Mouse (Mus musculus) forebrain, embryonic 16.5 days (tissue): ENCODE measurements around the gene Smad6. TPM values are rescaled to one million over a fixed set of nuclear protein-coding genes. Genes with fewer than 3 reads are reported as not detected.

Experiments
- ATAC-seq: fragments of 200-750 bp; cut with Nextera tagmentation; 2 replicates; pipeline ENCODE4 v1.8.0; 2017; ENCODE audit warnings: mild to moderate bottlenecking, moderate library complexity
- H3K27ac ChIP-seq: fragments of 300-500 bp; sonication (generic); 2 replicates; pipeline ENCODE4 v1.5.1; 2014; ENCODE audit warnings: low read length, control low read depth
- H3K27me3 ChIP-seq: fragments of 300-500 bp; sonication (generic); replicated peaks from 2 replicates; pipeline ENCODE4 v1.6.1; 2014; ENCODE audit warnings: low read length; ENCODE audit not compliant: control insufficient read depth, insufficient read depth
- H3K36me3 ChIP-seq: fragments of 300-500 bp; sonication (generic); 2 replicates; pipeline ENCODE4 v1.6.1; 2014; ENCODE audit not compliant: control insufficient read depth, insufficient read depth
- H3K4me1 ChIP-seq: fragments of 300-500 bp; sonication (generic); replicated peaks from 2 replicates; pipeline ENCODE4 v1.6.1; 2014; ENCODE audit warnings: low read length; ENCODE audit not compliant: control insufficient read depth, insufficient read depth
- H3K4me2 ChIP-seq: fragments of 300-500 bp; sonication (generic); 2 replicates; pipeline ENCODE4 v1.6.1; 2014; ENCODE audit warnings: mild to moderate bottlenecking, low read length, control low read depth
- H3K4me3 ChIP-seq: fragments of 300-500 bp; sonication (generic); replicated peaks from 2 replicates; pipeline ENCODE4 v1.5.1; 2014; ENCODE audit warnings: mild to moderate bottlenecking, low read length, control low read depth
- H3K9ac ChIP-seq: fragments of 300-500 bp; sonication (generic); replicated peaks from 2 replicates; pipeline ENCODE4 v1.6.1; 2014; ENCODE audit warnings: low read depth, low read length, control low read depth
- H3K9me3 ChIP-seq: fragments of 300-500 bp; sonication (generic); 2 replicates; pipeline ENCODE4 v1.6.1; 2016; ENCODE audit warnings: low read length; ENCODE audit not compliant: control insufficient read depth
- WGBS: fragments of 180-500 bp; shearing (Covaris S2); extraction: QIAGEN DNeasy Blood & Tissue Kit; methylation state at CpG from one replicate; pipeline ENCODE4 v1.1.7; 2014; 5-methylcytosine and 5-hydroxymethylcytosine counted together
- polyA plus RNA-seq: library from polyadenylated mRNA; unstranded; fragments of >200 nt; fragmentation: Nextera tagmentation; extraction: Ambion mirVana; gene quantifications from 2 replicates; pipeline ENCODE4 v1.2.1, GENCODE M21; 2015

Gene Smad6
- polyA plus RNA-seq, 1 experiment from 2014 or later, result 1.5 TPM

DNA sequence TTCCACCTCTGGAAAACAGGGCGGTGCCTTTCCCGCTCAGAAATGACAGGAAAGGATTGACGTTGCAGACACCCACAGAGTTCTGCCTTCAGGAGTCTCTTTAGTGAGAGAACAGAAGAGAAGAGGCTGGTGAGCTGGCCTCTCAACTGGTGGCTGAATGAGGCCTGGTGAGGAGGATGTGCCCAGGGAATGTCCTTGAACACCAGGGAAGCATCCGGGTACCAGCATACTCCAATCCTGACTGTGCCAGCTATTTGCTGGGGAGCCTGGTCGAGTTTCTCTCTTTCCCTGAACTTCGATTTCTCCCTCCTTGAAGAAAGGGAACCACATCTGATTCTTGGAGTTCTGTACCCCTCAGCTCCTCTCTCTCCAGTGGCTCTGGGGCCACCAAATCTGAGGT, 105.4 kb downstream of the Smad6 start:
- H3K9ac ChIP-seq, result no peak overlapping the region
- no peak overlapping the region for H3K27ac ChIP-seq
- H3K9me3 ChIP-seq, result no peaks in the 10 kb centered on the region
- no peak for ATAC-seq
- H3K4me1 ChIP-seq, result peaks cover 8% of the 10 kb centered on the region
- 0 out of 2 replicates have a peak, but pooled peaks cover 3% of the 10 kb centered on the region for H3K27me3 ChIP-seq
- H3K4me2 ChIP-seq, result no peak overlapping the region
- H3K4me3 ChIP-seq, result no peak overlapping the region
- H3K36me3 ChIP-seq, result no peaks in the 10 kb centered on the region
- 74% methylated on average over 6 of the region's 6 CpGs for WGBS

DNA sequence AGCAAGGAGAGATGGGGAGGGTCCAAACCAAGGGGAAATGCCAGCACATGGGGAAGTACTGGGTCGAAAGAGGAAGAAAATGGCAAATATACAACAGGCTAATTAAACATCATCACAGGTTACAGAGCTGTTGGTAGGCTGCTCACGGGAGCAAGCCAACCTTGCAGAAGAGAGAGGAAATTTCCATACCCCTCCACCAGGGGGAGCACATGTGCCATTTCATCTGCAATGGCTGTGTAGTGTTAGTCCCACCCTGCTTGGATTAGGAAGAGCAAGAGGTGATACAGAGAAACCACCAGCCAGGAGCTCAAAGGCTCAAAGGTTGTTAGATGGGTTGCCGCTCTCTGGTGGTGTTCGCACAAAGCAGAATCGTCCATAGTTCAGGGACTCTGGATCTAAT, 105.9 kb downstream of the Smad6 start:
- Histone ChIP-seq H3K9me3 (no peaks in the 10 kb centered on the region), H3K27me3 (0 out of 2 replicates have a peak, but pooled peaks cover 3% of the 10 kb centered on the region), H3K9ac (no peak overlapping the region), H3K4me2 (no peak overlapping the region), H3K4me3 (no peak overlapping the region), H3K27ac (no peak overlapping the region), H3K4me1 (peaks cover 8% of the 10 kb centered on the region), H3K36me3 (no peaks in the 10 kb centered on the region)
- no peak for ATAC-seq
- WGBS, result 59% methylated on average over 5 of the region's 5 CpGs

DNA sequence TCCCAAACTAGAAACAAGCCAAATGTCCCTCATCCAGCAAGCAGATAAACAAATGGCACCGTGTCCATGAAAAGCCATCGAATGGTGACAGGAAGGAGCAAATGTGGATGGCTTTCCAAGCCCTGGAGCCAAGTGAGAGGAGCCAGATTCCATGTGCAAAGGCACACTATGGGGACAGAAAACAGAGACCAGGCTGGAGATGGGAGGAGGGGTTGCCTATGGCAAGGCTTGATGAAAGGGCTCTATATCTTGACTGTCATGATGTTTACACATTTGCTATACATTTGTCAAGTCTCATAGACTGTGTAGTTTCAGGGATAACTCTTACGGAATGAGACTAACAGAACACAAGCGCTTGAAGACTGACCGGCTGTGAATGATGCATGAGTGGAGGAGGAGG, 106.9 kb downstream of the Smad6 start:
- Histone ChIP-seq H3K4me1 (peaks cover 8% of the 10 kb centered on the region), H3K27ac (no peak overlapping the region), H3K9me3 (no peaks in the 10 kb centered on the region), H3K36me3 (no peaks in the 10 kb centered on the region), H3K9ac (no peak overlapping the region), H3K27me3 (0 out of 2 replicates have a peak, but pooled peaks cover 3% of the 10 kb centered on the region), H3K4me2 (no peak overlapping the region), H3K4me3 (no peak overlapping the region)
- no peak for ATAC-seq
- WGBS, result 87% methylated on average over 5 of the region's 5 CpGs

DNA sequence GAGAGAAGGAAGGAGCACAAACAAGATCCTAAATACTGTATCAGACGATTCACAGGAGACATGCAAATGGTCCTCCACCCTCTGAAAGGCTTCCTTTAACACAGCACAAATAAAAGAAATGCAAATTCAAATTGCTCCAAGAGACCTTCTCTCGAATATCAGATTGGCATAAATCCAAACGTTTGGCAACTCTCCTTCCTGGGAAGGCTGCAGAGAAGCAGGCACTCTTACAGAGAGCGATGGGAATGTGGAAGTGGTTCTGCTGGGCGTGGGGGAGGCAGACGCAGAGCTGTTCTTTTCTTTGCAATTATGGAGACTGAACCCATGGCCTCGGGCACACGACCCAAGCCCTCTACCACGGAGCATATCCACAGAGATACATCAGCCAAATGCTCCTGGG, 109.8 kb downstream of the Smad6 start:
- H3K9me3 ChIP-seq, result no peaks in the 10 kb centered on the region

DNA sequence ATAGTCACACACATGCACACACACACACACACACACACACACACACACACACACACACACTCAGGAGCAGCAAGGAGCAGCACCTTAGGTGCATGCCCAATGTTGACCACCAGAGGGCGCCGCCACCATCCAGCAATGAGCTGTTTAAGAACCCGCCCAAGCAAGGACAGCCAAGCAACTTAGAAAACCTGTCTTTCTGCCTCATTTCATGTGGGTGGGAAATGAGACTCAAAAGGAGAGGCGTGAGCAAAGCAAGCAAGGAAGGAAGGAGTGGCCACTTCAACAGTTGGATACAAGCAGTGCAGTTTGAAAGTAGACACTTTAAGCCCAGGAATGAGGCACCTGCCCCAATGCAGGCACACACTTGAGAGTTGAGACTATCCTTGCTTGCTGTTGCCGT, 112.2 kb downstream of the Smad6 start:
- WGBS, result 11% methylated on average over 5 of the region's 5 CpGs
- Histone ChIP-seq H3K9ac (no peak overlapping the region), H3K27ac (no peak overlapping the region), H3K36me3 (no peaks in the 10 kb centered on the region), H3K4me2 (no peak overlapping the region), H3K4me1 (peaks cover 8% of the 10 kb centered on the region), H3K4me3 (no peak overlapping the region), H3K9me3 (no peaks in the 10 kb centered on the region; the same call in 1 of the 2 replicates), H3K27me3 (no peaks in the 10 kb centered on the region)
- no peak for ATAC-seq

More for the DNA sequence above, 109.8 kb downstream of the Smad6 start:
- peak; percentile 79 for ATAC-seq
- no peak overlapping the region for H3K4me3 ChIP-seq
- 16% methylated on average over 9 of the region's 9 CpGs for WGBS
- no peak overlapping the region for H3K9ac ChIP-seq
- peak overlapping the region; percentile 47 for H3K27ac ChIP-seq
- peaks cover 8% of the 10 kb centered on the region for H3K4me1 ChIP-seq
- no peak overlapping the region for H3K4me2 ChIP-seq
- 0 out of 2 replicates have a peak, but pooled peaks cover 3% of the 10 kb centered on the region for H3K27me3 ChIP-seq
- no peaks in the 10 kb centered on the region for H3K36me3 ChIP-seq

DNA sequence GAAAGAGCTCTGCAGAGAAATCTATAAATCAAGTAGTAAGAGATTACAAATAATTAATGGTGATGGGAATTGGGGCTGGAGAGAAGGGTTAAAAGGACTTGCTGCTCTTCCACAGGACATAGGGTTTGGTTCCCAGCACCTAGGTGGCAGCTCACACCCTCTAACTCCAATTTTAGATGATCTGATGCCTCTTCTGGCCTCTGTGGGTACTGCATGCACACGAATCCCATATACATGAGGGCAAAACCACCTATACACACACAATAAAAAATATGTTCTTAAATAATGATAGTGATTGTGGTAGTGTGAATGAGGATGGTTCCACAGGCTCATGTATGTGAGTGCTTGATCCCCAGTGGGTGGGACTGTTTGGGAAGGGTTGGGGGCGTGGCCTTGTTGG, 117.3 kb downstream of the Smad6 start:
- ATAC-seq, result no peak
- WGBS, result 93% methylated on average over 2 of the region's 2 CpGs
- no peak overlapping the region for H3K9ac ChIP-seq
- no peak overlapping the region for H3K27ac ChIP-seq
- no peaks in the 10 kb centered on the region for H3K4me1 ChIP-seq
- no peaks in the 10 kb centered on the region for H3K27me3 ChIP-seq
- H3K9me3 ChIP-seq, result peaks cover 3% of the 10 kb centered on the region; the same call in 1 of the 2 replicates
- H3K4me2 ChIP-seq, result no peak overlapping the region
- H3K36me3 ChIP-seq, result no peaks in the 10 kb centered on the region
- no peak overlapping the region for H3K4me3 ChIP-seq

Other genes starting within 250 kb of the Smad6 start
- not detected in 2 replicates for gene Lctl, start 95.1 kb upstream of the Smad6 start, polyA plus RNA-seq
- gene Zwilch, start 151.0 kb upstream of the Smad6 start, polyA plus RNA-seq, result 10.0 and 10.8 TPM in 2 replicates
- 714 and 781 TPM in 2 replicates for gene Rpl4, start 151.3 kb upstream of the Smad6 start, polyA plus RNA-seq
- gene Snapc5, start 157.2 kb upstream of the Smad6 start, polyA plus RNA-seq, result 31.5 and 35.3 TPM in 2 replicates
- 2.4 and 2.5 TPM in 2 replicates for gene Uchl4, start 213.1 kb upstream of the Smad6 start, polyA plus RNA-seq
- 53.6 and 54.6 TPM in 2 replicates for gene Map2k1, start 231.6 kb upstream of the Smad6 start, polyA plus RNA-seq